8 mouse cellular contexts compared by ENCODE assay signal in the genomic region with DNA sequence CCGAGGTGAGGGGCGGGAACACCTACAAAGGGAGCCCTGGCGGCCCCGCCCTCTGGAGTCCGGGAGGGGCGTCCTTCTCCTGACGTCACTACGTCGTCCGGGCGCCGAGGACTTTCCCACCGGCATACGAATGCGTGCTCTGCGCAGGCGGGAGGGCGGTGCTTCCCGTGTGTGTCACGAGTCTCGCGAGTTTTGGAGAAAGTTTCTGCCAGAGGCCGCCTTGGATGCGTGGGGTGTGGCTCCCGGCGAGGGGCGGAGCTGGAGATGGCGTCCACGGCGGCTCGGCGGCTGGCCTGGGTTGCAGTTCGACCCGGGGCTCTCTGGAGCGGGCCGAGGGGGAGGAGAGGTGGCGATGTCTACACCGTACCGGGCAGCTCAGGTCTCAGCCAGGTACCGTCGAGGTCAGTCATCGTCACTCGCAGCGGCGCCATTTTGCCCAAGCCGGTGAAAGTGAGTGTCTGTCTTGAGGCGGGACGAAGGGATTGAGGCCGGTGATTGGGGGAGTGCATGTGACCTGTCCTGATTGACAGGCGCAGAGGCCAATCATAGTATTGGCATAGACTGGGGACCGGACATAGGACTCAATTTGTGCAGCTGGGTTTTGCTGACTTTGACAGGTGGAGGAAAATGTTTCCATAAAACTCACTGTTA. TPM values are rescaled to one million over a fixed set of nuclear protein-coding genes. Genes with fewer than 3 reads are reported as not detected.
DNase-seq lines count a peak whose midpoint lies in the region; ATAC-seq lines count a peak whose summit lies in the region.

No protein-coding gene starts in this region.

- H3K9ac ChIP-seq in lung, embryonic 16.5 days (ENCODE audit: low read length), result peak overlapping the region; percentile 85

- peak overlapping the region; percentile 82 for H3K27ac ChIP-seq in lung, embryonic 16.5 days (ENCODE audit: low read length)

- DNase-seq in MEL-GATA-1-ER (ENCODE audit: extremely low read depth, low read depth), result peak; percentile 95
- DNase-seq in cerebellum, adult 8-10 months, result peak; percentile 98
- DNase-seq in forelimb bud, embryonic 11.5 days (ENCODE audit: low read depth, low spot score), result peak; percentile 99
- DNase-seq in layer of hippocampus, adult 9-10 months (ENCODE audit: low spot score), result peak; percentile 100
- DNase-seq in ovary, postnatal 10 days (ENCODE audit: low spot score), result peak; percentile 94
- DNase-seq in thymus, postnatal 10 days (ENCODE audit: low spot score in 2 of 2), result peak; percentile 97 to 98

- no peaks in the 10 kb centered on the region for H3K9me3 ChIP-seq in lung, embryonic 16.5 days (ENCODE audit: control insufficient read depth, low read length)

- H3K27me3 ChIP-seq in lung, embryonic 16.5 days (ENCODE audit: control insufficient read depth, insufficient read depth, low read depth, low read length), result no peaks in the 10 kb centered on the region

- ATAC-seq in hematopoietic stem cell, adult 5-6 weeks (replicated peaks in 1 of 2; ENCODE audit: insufficient read depth in 1 of 2, low FRiP score in 2 of 2, low TSS enrichment in 1 of 2, low read depth in 1 of 2, poor library complexity in 2 of 2, severe bottlenecking in 2 of 2), result peak; percentile 77 to 83
- ATAC-seq in lung, embryonic 16.5 days (ENCODE audit: low read depth), result peak; percentile 98

- 0% methylated on average over 51 of the region's 51 CpGs for WGBS in lung, embryonic 16.5 days

- H3K4me2 ChIP-seq in lung, embryonic 16.5 days (ENCODE audit: low read depth, low read length), result peak overlapping the region; percentile 61

- peaks cover 28% of the 10 kb centered on the region for H3K36me3 ChIP-seq in lung, embryonic 16.5 days (ENCODE audit: control insufficient read depth, insufficient read depth, low read length)

- peak overlapping the region; percentile 78 for H3K4me3 ChIP-seq in lung, embryonic 16.5 days (ENCODE audit: low read length)

- peaks cover 17% of the 10 kb centered on the region for H3K4me1 ChIP-seq in lung, embryonic 16.5 days (replicated peaks; ENCODE audit: control insufficient read depth, insufficient read depth, low read length)

RNA-seq across cellular contexts. Expression of a gene that starts 7.2 kb away (rescaled TPM):
- total RNA-seq in hematopoietic stem cell, adult 5-6 weeks (2017), result 53.4 and 61.4 TPM in 2 replicates
- 243 and 250 TPM in 2 replicates for polyA plus RNA-seq in lung, embryonic 16.5 days (2015; fragmentation: Nextera tagmentation; extraction: Ambion mirVana)

RNA-seq across cellular contexts. Expression of a gene that starts 7.2 kb away (rescaled TPM):
- total RNA-seq in hematopoietic stem cell, adult 5-6 weeks (2017), result 8.5 and 13.6 TPM in 2 replicates
- 14.1 and 15.6 TPM in 2 replicates for polyA plus RNA-seq in lung, embryonic 16.5 days (2015; fragmentation: Nextera tagmentation; extraction: Ambion mirVana)

RNA-seq across cellular contexts. Expression of a gene that starts 7.2 kb away (rescaled TPM):
- total RNA-seq in hematopoietic stem cell, adult 5-6 weeks (2017), result 50.2 and 51.1 TPM in 2 replicates
- 55.9 and 66.4 TPM in 2 replicates for polyA plus RNA-seq in lung, embryonic 16.5 days (2015; fragmentation: Nextera tagmentation; extraction: Ambion mirVana)

RNA-seq across cellular contexts. Expression of a gene that starts 8.2 kb away (rescaled TPM):
- total RNA-seq in hematopoietic stem cell, adult 5-6 weeks (2017), result 90.5 and 185 TPM in 2 replicates
- 313 and 340 TPM in 2 replicates for polyA plus RNA-seq in lung, embryonic 16.5 days (2015; fragmentation: Nextera tagmentation; extraction: Ambion mirVana)

RNA-seq across cellular contexts. Expression of a gene that starts 34.1 kb away (rescaled TPM):
- 0.10 and 1.1 TPM in 2 replicates for total RNA-seq in hematopoietic stem cell, adult 5-6 weeks (2017)
- 9.7 and 12.7 TPM in 2 replicates for polyA plus RNA-seq in lung, embryonic 16.5 days (2015; fragmentation: Nextera tagmentation; extraction: Ambion mirVana)

Comparison
In these comparisons a context has a peak if more than half of its experiments do, and no peak if none do; other contexts are left out.
1. Peak in every context shown above with its lines: DNase-seq, ATAC-seq, H3K4me3 ChIP-seq and H3K27ac ChIP-seq.